Mouse (Mus musculus): ENCODE results near the gene Eif4enif1. TPM values are rescaled to one million over a fixed set of nuclear protein-coding genes. Genes with fewer than 3 reads are reported as not detected.

Eif4enif1 gene
- total RNA-seq (2023), result 74.5 TPM

DNA sequence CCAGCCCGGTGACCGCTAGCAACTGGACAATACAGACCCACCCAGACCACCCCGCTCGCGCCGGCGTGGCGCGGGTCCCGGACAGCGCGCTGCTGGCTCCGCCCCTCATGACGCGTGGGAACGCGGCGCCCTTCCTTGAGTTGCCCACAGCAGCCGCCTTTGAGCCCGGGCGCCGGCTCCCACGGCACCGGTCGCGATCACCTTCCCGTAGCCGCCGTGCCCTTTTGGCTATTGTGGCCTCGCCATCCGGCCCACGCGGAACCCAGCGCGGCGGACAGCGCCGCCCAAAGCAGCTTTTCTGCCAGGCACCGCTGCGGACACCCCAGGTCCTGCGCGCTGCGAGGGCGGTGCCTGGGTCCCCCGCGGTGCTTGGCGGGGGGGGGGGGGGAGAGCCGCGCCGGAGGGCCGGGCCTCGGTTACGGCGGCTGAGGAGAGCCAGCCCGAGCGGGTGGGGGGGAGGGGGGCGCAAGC lies at the start of gene Eif4enif1:
Eif4enif1 (plus strand) TSS at position 162 of the 471 bp plus-strand sequence.

DNA sequence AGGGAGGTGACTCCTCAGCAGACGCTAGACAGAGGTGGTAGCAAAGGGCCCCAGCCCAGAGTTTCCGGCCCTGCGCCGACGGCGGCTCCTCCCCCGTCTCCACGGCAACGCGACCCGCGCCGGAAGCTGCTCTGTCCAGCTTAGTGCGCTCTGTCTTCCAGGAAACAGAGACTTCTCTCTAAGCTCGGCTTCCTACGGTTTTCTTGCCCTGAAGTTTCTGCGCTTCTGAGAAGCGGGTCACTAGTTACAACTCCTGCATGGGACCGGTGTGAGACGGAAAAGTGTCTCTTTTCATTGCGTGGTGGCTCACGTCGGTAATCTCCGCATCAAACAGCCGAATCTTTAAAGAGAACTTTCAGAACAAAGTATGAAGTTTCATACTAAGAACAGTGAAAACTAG lies 8.8 kb upstream of the Eif4enif1 start, which contains the start of gene Sfi1:
Sfi1 (minus strand) TSS at position 101 of the 400 bp plus-strand sequence.

DNA sequence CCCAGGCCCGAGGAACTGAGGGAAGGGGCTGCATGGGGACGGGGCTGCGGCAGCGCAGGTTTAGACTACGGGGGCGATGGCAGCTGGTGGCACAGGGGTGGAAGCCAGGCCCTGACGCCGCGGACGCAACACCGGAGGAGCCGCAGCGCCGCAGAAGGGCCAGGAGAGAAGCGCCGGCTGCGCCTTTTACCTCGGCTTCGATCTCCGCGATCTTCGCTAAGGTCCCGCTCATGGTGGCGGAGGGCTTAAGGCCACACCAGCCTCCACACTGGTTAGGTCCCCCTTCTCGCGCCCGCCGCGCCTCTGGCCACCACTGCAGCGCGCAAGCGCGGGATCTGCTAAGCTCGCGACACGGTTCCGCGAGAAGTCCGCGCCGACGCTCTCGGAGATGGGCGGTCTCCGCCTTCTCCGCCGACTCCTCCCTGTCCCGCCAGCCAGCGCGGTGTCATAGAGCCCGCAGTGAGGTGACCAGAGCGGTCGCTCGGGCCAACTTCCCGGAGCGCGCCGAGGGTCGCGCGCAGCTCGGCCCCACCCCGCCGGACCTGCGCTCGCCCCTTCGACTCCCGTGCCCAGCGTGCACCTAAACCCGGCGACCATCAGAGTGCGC lies 64.0 kb downstream of the Eif4enif1 start, which contains the start of gene Drg1:
Drg1 (minus strand) TSS at position 337 of the 607 bp plus-strand sequence.

DNA sequence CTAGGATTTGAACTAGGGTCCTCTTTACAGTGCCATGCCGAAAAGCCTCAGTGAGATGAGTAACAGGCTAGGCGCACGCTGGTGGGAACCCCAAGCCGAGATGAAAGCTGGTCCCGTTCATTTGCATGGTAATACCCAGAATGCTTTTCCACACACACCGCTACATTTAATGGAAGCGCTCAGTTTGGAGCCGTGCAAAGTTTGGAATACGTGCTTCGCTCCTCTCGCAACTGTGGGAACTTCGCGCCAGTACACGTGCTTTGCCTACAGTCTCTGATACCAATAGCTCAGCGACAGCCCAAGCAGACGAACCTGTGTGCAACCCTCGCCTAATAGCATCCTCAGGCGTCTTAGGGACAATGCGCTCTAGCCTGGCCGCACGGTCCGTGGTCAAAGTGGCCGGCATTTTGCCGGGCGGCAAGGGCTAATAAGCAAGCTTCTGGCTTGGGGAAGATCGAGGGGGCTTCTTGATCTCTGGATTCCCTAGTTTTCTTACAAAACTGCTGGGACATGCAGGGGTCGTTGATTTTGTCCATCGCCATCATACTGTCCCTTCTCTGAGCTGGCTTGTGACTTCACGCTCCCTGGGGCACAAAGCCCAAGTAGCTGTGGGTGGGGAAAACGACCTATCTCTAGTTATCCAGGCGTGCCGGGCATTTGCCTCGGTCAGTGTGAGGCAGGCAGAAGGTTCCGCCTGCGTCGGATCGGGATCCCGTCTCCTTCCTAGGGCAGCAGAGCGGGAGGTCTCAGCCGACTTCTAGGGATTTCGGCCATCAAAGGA lies 86.5 kb downstream of the Eif4enif1 start, which contains the start of gene Patz1:
Patz1 (plus strand) TSS at position 354 of the 781 bp plus-strand sequence.

Other genes starting within 250 kb of the Eif4enif1 start
- 206 TPM for gene Sfi1, start 8.9 kb upstream of the Eif4enif1 start, total RNA-seq (2023)
- gene Drg1, start 64.0 kb downstream of the Eif4enif1 start, total RNA-seq (2023), result 57.3 TPM
- gene Patz1, start 86.5 kb downstream of the Eif4enif1 start, total RNA-seq (2023), result 100 TPM
- 363 TPM for gene Pik3ip1, start 128.0 kb downstream of the Eif4enif1 start, total RNA-seq (2023)
- gene Limk2, start 206.8 kb downstream of the Eif4enif1 start, total RNA-seq (2023), result 108 TPM
- 17.9 TPM for gene Rnf185, start 250.0 kb downstream of the Eif4enif1 start, total RNA-seq (2023)